Mouse (Mus musculus) testis, adult 2 months (tissue): ENCODE data around the gene Alk. TPM values are rescaled to one million over a fixed set of nuclear protein-coding genes. Genes with fewer than 3 reads are reported as not detected.
A peak's percentile ranks its signal among the peaks of the same experiment; 100 is the strongest.

ENCODE experiments used
- H3K27ac ChIP-seq: fragments of 200-500 bp; 2 replicates; pipeline ENCODE4 v1.5.1; 2012; ENCODE audit warnings: low read depth, low read length; ENCODE audit not compliant: control insufficient read depth, insufficient read depth
- H3K27me3 ChIP-seq: fragments of 200-500 bp; 2 replicates; pipeline ENCODE4 v1.6.1; 2012; ENCODE audit warnings: mild to moderate bottlenecking, low read length, moderate library complexity; ENCODE audit not compliant: control insufficient read depth, insufficient read depth
- H3K36me3 ChIP-seq: fragments of 200-500 bp; 2 replicates; pipeline ENCODE4 v1.6.1; 2012; ENCODE audit warnings: mild to moderate bottlenecking, low read length; ENCODE audit not compliant: control insufficient read depth, insufficient read depth
- H3K4me1 ChIP-seq: fragments of 200-500 bp; 2 replicates; pipeline ENCODE4 v1.6.1; 2012; ENCODE audit warnings: low read length; ENCODE audit not compliant: control insufficient read depth, insufficient read depth
- H3K4me3 ChIP-seq: fragments of 200-500 bp; 2 replicates; pipeline ENCODE4 v1.5.1; 2012; ENCODE audit warnings: low read depth, mild to moderate bottlenecking, low read length, moderate library complexity, mixed read lengths; ENCODE audit not compliant: control insufficient read depth
- CTCF ChIP-seq: fragments of 200-500 bp; IDR thresholded peaks from 2 replicates; pipeline ENCODE4 v1.5.1; 2012; ENCODE audit warnings: low read depth, mild to moderate bottlenecking, inconsistent platforms, low read length, moderate library complexity; ENCODE audit not compliant: control insufficient read depth, insufficient read depth, insufficient replicate concordance
- POLR2A ChIP-seq: fragments of 200-500 bp; IDR thresholded peaks from 2 replicates; pipeline ENCODE4 v1.6.1; 2012; ENCODE audit warnings: low read depth, mild to moderate bottlenecking, inconsistent platforms, low read length, moderate library complexity; ENCODE audit not compliant: control insufficient read depth
- polyA plus RNA-seq: library from polyadenylated mRNA; depleted of rRNA; stranded (reverse); fragments of >200 nt; gene quantifications from 2 replicates; pipeline ENCODE4 v1.2.3, GENCODE M21; 2012

Gene Alk
- polyA plus RNA-seq, 1 experiment: 0.54 TPM

GRCm38 (mm10) chr17:72250482-72251405, 353.7 kb downstream of the Alk start:
- no peaks in the 10 kb centered on the region for H3K27me3 ChIP-seq
- no peak overlapping the region for H3K27ac ChIP-seq
- H3K4me1 ChIP-seq: no peaks in the 10 kb centered on the region
- no peak overlapping the region for H3K4me3 ChIP-seq
- TF ChIP-seq POLR2A (no peak), CTCF (no peak)
- H3K36me3 ChIP-seq: no peaks in the 10 kb centered on the region

- no peak overlapping the region for H3K27ac ChIP-seq
- no peaks in the 10 kb centered on the region for H3K4me1 ChIP-seq
- no peak for TF ChIP-seq POLR2A
- peak; percentile 87; the same call in 1 of the 2 replicates for TF ChIP-seq CTCF
- no peaks in the 10 kb centered on the region for H3K27me3 ChIP-seq
- no peaks in the 10 kb centered on the region for H3K36me3 ChIP-seq
- no peak overlapping the region for H3K4me3 ChIP-seq
Observed at GRCm38 (mm10) chr17:72242036-72242435, 362.4 kb downstream of the Alk start.

GRCm38 (mm10) chr17:72237315-72237714, 367.1 kb downstream of the Alk start:
- H3K27ac ChIP-seq: no peak overlapping the region
- TF ChIP-seq POLR2A (no peak), CTCF (no peak)
- H3K4me3 ChIP-seq: no peak overlapping the region
- H3K27me3 ChIP-seq: no peaks in the 10 kb centered on the region
- H3K4me1 ChIP-seq: no peaks in the 10 kb centered on the region
- no peaks in the 10 kb centered on the region for H3K36me3 ChIP-seq

- H3K36me3 ChIP-seq: no peaks in the 10 kb centered on the region
- no peak overlapping the region for H3K27ac ChIP-seq
- TF ChIP-seq POLR2A (no peak), CTCF (no peak)
- no peaks in the 10 kb centered on the region for H3K4me1 ChIP-seq
- no peaks in the 10 kb centered on the region for H3K27me3 ChIP-seq
- H3K4me3 ChIP-seq: no peak overlapping the region
Observed at GRCm38 (mm10) chr17:72230891-72231290, 373.5 kb downstream of the Alk start.

DNA sequence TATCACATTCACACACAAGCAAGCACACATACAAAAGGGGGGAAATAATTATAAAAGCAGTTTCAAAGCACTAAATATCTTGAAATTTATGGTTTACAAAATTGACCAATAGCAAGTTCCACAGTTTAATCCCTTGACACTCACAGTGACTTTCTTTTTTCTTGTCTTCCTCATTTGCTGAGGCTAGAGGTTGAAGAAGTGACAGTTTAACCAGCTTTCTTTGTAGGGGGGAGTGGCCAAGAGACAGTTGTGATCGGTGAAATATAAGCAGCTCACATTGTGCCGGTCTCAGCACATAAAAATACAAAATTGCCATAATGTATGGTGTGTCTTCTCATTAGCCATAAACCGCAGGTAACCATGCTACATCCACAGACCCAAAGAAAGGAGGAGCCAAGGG, 385.6 kb downstream of the Alk start:
- Histone ChIP-seq H3K4me3 (no peak overlapping the region), H3K27me3 (no peaks in the 10 kb centered on the region), H3K27ac (no peak overlapping the region), H3K36me3 (no peaks in the 10 kb centered on the region), H3K4me1 (no peaks in the 10 kb centered on the region)
- TF ChIP-seq POLR2A (no peak), CTCF (no peak)

DNA sequence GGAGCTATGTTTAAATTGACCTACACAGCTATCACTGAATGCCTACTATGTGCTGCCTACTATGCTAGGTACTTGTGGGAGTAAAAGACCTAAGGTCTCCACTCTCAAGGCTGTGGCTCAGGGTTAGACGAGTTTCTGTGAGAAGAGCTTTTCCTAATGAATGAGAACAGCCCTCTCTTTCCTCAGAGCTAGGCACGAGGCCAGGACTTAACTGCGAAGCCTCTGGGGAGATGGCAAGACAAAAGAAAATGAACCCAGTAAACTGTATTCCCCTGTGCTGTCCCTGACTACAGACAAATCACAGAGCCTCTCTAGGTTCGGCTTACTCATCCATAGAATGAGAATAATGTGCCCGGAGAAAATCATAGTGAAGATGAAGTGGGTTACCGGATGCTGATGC, 406.9 kb downstream of the Alk start:
- no peaks in the 10 kb centered on the region for H3K4me1 ChIP-seq
- H3K27ac ChIP-seq: no peak overlapping the region
- no peak overlapping the region for H3K4me3 ChIP-seq
- no peak for TF ChIP-seq POLR2A
- no peak for TF ChIP-seq CTCF
- no peaks in the 10 kb centered on the region for H3K27me3 ChIP-seq
- H3K36me3 ChIP-seq: no peaks in the 10 kb centered on the region

DNA sequence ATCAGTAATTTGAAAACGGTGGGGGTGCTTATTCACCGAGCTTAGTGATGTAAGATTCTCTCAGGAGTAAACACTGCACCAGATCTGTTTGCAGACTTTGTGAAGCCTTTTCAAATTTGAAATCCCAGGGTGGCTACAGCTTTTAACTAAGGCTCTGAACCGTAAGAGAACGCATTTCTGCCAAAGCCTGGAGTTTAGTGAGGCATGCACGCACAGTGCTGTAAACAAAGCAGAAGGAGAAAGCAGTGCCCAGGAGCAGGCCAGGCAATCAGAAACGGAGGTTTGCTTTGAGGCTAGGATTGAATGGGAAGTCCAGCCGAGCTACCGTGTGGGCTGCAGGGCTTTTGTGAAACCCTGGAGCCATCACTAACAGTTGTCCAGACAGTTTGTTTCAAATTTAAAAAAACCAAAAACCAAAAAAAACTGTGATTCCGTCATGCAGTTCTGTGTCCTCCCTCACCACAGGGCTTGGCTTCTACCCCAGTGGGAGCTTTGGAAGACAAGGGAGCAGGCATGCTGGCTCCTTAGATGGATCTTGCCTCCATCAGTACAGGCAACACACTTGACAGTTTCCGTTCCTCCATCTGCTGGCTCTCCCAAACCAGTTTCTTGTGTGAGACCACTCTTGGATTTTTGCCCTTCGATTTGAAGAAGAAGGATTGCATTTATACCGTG, 409.3 kb downstream of the Alk start:
- H3K4me1 ChIP-seq: no peaks in the 10 kb centered on the region
- no peak overlapping the region for H3K27ac ChIP-seq
- no peak for TF ChIP-seq POLR2A
- no peak for TF ChIP-seq CTCF
- H3K36me3 ChIP-seq: no peaks in the 10 kb centered on the region
- H3K4me3 ChIP-seq: no peak overlapping the region
- no peaks in the 10 kb centered on the region for H3K27me3 ChIP-seq

DNA sequence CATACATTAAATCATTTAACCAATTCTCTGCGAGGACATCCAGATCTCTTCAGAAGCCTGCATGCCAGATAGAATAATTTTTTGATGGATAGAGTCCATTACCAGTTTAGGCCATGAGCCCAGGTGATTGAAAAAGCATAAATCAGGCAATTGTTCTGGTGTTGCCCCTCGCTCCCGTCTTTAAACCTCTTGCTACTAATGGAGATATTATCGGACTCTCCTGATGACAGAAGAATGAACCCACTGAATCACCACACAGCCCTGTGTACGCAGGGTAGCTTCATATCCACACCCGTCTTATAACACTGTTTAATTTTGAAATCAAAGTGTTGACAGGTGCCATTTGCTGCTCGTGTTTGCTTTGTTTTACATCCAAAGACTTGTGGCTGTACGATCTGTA, 413.9 kb downstream of the Alk start:
- H3K27ac ChIP-seq: no peak overlapping the region
- no peaks in the 10 kb centered on the region for H3K27me3 ChIP-seq
- TF ChIP-seq POLR2A: no peak
- no peak for TF ChIP-seq CTCF
- no peak overlapping the region for H3K4me3 ChIP-seq
- H3K4me1 ChIP-seq: no peaks in the 10 kb centered on the region
- no peaks in the 10 kb centered on the region for H3K36me3 ChIP-seq
